Mouse (Mus musculus) adrenal gland, postnatal 36 days (tissue): ENCODE measurements around the gene Asb18. TPM values are rescaled to one million over a fixed set of nuclear protein-coding genes. Genes with fewer than 3 reads are reported as not detected.
A peak's percentile ranks its signal among the peaks of the same experiment; 100 is the strongest.

Source experiments
- DNase-seq, 2 experiments: peaks; one replicate each; pipeline ENCODE4 v3.0.0; 2021; ENCODE audit warnings: mixed read lengths in 1 of 2
- long read RNA-seq, 2 experiments: library from polyadenylated mRNA; stranded (forward); transcript quantifications; one replicate each; pipeline ENCODE4 v2.0.0; 2021; ENCODE audit warnings: borderline sequencing depth in 2 of 2
- total RNA-seq, 2 experiments: library from RNA; stranded (reverse); gene quantifications; 2 replicates each; pipeline ENCODE4 v1.2.3; 2021

Asb18 gene
- not detected for total RNA-seq
- long read RNA-seq, experiment 1: 0 reads
- long read RNA-seq, experiment 2: 0 reads

DNA sequence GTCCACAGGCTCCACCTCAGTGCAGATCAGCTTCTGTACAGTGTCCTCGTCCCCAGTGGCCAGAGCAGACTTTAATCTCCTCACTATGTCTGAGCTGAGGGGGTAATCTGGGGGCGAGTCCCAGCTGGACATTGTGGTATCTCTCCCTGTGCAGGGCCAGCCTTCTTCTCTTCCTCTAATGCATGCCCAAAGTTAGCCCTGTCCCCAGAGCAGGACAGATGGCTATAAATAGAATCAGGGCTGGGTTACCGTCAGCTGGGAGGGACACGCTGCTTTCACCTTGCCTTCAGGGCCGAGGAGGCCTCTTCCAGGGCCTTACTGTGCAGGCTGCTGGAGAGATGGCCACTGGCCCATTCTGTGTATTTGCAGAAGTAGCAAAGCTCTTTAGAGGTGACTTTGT lies at the start of gene Asb18:
Asb18 (minus strand) TSS at position 221 of the 400 bp plus-strand sequence.
- DNase-seq: no peak

DNA sequence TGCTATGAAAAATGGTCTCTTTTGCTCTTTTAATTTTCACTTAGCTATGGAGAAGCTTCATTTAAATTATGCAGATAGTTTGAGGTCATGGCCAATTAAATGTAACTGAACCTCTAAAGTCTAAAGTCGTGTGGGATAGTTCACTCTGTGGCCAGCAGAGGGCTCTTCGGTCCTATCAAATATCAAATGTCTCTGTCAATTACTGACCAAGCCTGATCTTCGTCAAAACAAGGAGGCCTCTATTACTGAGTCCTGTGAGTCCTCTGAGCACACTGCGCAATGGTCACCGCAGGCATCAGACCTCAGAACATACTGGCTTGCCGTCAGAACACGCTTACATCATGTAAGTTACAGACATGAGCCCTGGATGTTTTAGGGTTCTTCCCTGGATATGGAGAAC lies 46.1 kb upstream of the Asb18 start:
- DNase-seq: peak; percentile 49 to 58

- DNase-seq: no peak
Observed at GRCm38 (mm10) chr1:90060054-90060453, 45.6 kb upstream of the Asb18 start.

DNA sequence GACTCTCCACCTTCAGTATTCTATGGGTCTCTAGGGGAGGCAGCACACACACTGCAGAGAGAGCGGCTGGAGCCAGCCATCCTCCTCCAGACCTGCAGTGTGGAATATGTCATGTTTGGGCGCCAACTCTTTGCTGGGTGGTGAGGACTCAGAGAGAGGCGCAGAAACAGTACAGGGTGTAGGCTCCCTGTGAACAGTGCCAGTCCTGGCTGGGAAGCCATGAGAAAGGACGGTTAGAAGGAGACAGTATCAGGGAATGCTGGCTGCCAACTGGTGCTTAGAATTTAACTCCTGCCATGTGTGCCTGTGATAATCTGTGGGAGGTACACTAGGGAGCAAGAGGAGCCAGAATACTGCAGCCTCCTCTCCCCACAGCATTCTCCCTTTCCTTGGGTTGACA lies 40.5 kb upstream of the Asb18 start:
- no peak for DNase-seq

- peak; percentile 49 to 65 for DNase-seq
Observed at GRCm38 (mm10) chr1:90051347-90051746, 36.9 kb upstream of the Asb18 start.

GRCm38 (mm10) chr1:90050046-90050739 lies 35.7 kb upstream of the Asb18 start:
- no peak for DNase-seq

- no peak for DNase-seq
Observed at GRCm38 (mm10) chr1:90028305-90028704, 13.8 kb upstream of the Asb18 start.

- DNase-seq: peak; percentile 64 to 73
Observed at GRCm38 (mm10) chr1:90026945-90027344, 12.5 kb upstream of the Asb18 start.

- DNase-seq: peak; percentile 46 to 59
Observed at GRCm38 (mm10) chr1:90020336-90020735, 5.9 kb upstream of the Asb18 start.

- peak; percentile 81 to 89 for DNase-seq
Observed at GRCm38 (mm10) chr1:90018071-90018470, 3.6 kb upstream of the Asb18 start.

GRCm38 (mm10) chr1:90013273-90013672 lies 1.2 kb downstream of the Asb18 start:
- DNase-seq: no peak

DNA sequence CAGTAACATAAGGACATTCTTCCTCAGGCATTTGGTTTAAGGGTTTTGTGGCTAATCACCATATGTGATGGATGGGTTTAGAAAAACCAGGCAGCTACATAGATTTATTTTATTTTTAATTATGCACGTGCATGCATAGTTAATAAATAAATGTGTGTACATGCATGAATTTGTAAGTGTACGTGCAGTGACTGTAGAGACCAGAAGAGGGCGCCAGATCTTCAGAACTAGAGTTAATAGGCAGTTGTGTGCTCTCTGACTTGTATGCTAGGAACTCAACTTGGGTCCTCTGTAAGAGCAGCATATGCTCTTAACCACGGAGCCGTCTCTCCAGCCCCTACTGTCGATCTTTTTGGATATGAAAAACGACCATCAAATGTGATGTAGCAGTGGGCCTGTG lies 1.6 kb downstream of the Asb18 start:
- DNase-seq: no peak

DNA sequence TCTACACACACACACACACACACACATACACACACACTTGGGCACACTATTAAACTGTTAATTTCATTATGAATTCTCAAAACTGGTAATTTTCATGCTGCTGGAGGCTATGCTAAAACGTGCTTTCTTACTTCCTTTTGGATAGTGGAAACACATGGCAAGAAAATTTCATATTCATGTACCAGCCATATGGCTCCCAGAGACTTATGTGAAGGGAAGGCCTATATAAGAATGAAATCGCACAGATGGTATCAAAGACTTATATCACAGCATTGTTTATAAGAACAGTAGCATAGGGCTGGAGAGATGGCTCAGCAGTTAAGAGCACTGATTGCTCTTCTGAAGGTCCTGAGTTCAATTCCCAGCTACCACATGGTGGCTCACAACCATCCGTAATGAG lies 2.3 kb downstream of the Asb18 start:
- DNase-seq: no peak

DNA sequence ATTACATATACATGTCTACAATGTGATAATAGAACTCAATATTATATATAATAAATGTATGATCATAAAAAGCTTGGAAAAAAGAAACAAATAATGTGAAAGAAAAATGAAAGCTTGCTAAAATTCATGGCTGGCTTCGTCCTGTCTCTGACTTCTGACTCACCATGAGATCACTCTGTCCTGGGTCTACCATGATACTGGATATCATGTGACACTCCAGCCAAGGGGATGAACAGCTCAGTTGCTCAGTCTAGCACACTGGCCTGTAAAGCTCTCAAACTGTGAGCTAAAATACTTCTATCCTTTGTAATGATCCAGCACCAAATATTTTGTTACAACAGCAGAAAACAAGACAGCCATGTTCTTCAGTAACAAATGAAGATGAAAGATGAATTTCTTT lies 4.4 kb downstream of the Asb18 start:
- DNase-seq: no peak

DNA sequence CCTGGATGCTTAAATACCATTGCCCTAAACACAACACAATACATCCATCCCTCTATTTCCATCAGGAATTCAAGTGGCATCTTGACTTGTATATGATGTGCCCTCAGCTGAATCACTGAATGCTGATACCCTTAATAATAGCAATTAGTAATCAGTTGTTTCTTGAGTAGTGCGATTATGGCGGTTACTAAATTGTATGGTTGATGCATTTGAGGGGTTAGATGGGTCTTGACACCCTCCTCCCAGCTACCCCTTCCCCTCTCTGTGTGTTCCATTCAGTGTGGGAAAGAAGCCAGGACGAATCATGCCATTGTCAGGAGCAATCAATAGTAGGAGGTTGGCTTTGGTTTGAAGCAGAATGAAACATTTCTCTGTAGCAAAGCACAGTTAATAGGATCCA lies 5.3 kb downstream of the Asb18 start:
- DNase-seq: no peak

GRCm38 (mm10) chr1:90006666-90007065 lies 7.8 kb downstream of the Asb18 start:
- no peak for DNase-seq

GRCm38 (mm10) chr1:90000981-90001380 lies 13.5 kb downstream of the Asb18 start:
- no peak for DNase-seq

- DNase-seq: no peak
Observed at GRCm38 (mm10) chr1:89999858-90000257, 14.6 kb downstream of the Asb18 start.

DNA sequence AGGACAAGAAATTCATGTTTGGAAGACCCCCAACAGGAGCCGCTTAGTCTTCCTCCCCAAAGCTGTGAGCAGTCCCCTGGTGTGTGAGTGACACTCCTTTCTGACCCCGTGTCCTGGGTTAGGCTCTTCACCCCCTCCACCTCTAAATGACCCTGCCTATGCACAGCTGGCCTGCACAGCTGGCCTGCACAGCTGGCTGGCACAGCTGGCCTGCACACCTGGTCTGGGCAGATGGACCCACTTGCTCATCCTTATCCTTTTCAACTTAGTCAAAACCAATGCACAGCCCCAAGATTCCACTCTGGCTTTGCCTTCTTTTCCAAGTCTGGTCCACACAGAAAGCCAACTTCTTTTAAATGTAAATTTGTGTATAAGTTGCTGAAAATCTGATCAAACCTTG lies 15.8 kb downstream of the Asb18 start:
- no peak for DNase-seq

GRCm38 (mm10) chr1:89998076-89998475 lies 16.4 kb downstream of the Asb18 start:
- DNase-seq: no peak

DNA sequence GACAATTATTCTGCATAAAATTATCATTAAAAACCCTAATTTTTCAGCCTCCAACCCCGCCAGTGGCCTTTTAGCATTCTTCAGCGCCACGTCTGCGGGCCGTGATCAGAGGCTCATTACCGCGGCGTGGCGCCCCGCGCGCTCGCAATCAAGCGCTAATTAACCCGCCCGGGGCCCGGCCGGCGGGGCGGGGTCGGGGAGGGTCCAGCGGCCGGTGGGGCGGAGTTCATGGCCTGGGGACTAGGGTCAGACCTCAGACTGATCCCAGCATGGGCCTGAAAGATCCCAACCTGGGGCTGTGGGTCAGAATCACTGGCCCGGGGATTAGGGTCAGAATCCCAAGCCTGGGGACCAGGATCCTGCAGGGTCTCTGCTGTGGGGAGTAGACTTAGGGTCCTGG lies 22.2 kb downstream of the Asb18 start:
- no peak for DNase-seq

DNA sequence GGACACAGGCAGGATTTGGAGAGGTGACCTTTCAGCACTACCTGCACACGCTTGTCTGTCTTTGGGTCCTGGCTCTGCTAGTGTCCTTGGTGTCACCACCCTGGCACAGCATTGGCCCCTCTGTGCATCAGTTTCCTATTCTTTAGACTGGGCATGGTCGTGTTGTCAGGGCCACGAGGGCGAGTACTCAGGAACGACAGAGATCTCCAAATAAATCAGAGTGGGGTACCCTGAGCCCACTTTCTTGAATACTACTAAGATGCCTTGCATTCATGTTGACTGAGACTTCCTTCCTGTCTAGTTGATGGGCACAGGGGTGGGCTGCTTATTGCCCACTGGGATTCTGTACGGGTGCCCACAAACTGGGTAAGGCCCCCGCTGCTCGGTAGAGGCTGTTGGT lies 37.2 kb downstream of the Asb18 start:
- no peak for DNase-seq

DNA sequence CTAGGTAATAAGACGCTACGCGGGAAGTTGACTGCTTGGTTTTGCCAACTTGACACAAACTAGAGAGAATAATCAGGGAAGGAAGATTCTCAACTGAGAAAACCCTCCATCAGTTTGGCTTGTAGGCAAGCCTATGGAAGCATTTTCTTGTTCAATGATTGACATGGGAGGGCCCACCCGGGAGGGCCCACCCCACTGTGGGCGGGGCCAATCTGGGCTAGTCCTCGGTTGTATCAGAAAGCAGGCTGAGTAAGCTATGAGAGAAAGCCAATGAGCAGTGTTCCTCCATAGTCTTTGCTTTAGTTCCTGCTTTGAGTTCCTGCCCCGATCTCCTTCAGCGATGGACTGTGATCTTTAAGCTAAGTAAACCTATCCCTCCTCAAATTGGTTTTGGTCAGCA lies 38.1 kb downstream of the Asb18 start:
- no peak for DNase-seq

DNA sequence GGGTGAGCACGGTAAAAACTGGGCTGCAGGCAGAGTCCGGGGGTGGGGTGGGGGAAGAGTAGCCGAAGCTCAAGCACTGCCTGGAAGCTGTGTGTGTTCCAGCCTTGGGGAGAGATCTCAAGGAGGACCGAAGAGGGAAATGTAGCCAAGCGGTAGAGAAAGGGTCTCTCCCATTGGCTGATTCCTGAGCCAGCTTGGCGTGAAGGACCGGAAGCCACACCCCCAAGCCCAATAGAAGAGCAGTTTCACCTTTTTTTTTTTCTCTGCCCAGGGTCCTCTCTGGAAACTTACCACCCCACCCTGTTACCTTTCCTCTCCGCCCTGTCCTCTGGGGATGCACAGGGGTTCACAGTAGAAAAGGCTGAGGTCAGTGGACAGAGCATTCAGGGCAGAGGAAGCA lies 39.9 kb downstream of the Asb18 start:
- DNase-seq: no peak

GRCm38 (mm10) chr1:89971848-89972247 lies 42.6 kb downstream of the Asb18 start:
- no peak for DNase-seq
